Mouse (Mus musculus) MEL (cell line): ENCODE measurements around the gene Nudt16. TPM values are rescaled to one million over a fixed set of nuclear protein-coding genes. Genes with fewer than 3 reads are reported as not detected.

ENCODE experiments used
- DNase-seq: peaks from one replicate; pipeline ENCODE4 v3.0.0; 2011; ENCODE audit warnings: low read depth, low spot score
- H3K27ac ChIP-seq: 2 replicates; pipeline ENCODE4 v1.5.1; 2012; ENCODE audit warnings: low read depth, mild to moderate bottlenecking, control low read depth, low read length, moderate library complexity; ENCODE audit not compliant: control insufficient read depth
- H3K27me3 ChIP-seq, 2 experiments: fragments of 150-350 bp in 1 of 2; sonication (generic) in 1 of 2; 2 replicates each; pipeline ENCODE4 v1.6.1; 2012; ENCODE audit warnings: low read length in 2 of 2, mild to moderate bottlenecking in 2 of 2, improper control_type of control experiment in 1 of 2, moderate library complexity in 1 of 2; ENCODE audit not compliant: insufficient read depth in 2 of 2, control insufficient read depth in 1 of 2
- H3K36me3 ChIP-seq, 2 experiments: 2 replicates each; pipeline ENCODE4 v1.6.1; 2012 to 2014; ENCODE audit warnings: low read length in 2 of 2, improper control_type of control experiment in 1 of 2, inconsistent platforms in 1 of 2, mild to moderate bottlenecking in 1 of 2; ENCODE audit not compliant: insufficient read depth in 2 of 2, control insufficient read depth in 1 of 2
- H3K4me1 ChIP-seq, 2 experiments: fragments of 150-350 bp in 1 of 2; sonication (generic) in 1 of 2; 2 replicates each; pipeline ENCODE4 v1.6.1; 2012; ENCODE audit warnings: low read length in 2 of 2, improper control_type of control experiment in 1 of 2, mild to moderate bottlenecking in 1 of 2; ENCODE audit not compliant: insufficient read depth in 2 of 2, control insufficient read depth in 1 of 2
- H3K4me3 ChIP-seq, 2 experiments: fragments of 150-350 bp in 1 of 2; sonication (generic) in 1 of 2; 2 replicates each; pipeline ENCODE4 v1.5.1; 2012; ENCODE audit warnings: low read depth in 2 of 2, low read length in 2 of 2, mild to moderate bottlenecking in 2 of 2, moderate library complexity in 2 of 2, control low read depth in 1 of 2, improper control_type of control experiment in 1 of 2; ENCODE audit not compliant: control insufficient read depth in 1 of 2, insufficient read depth in 1 of 2
- H3K79me2 ChIP-seq: 2 replicates; pipeline ENCODE4 v1.6.1; 2012; ENCODE audit warnings: mild to moderate bottlenecking, low read length, moderate library complexity; ENCODE audit not compliant: control insufficient read depth, poor library complexity, insufficient read depth
- H3K9ac ChIP-seq: 2 replicates; pipeline ENCODE4 v1.6.1; 2012; ENCODE audit warnings: low read depth, mild to moderate bottlenecking, control low read depth, low read length, moderate library complexity; ENCODE audit not compliant: control insufficient read depth, poor library complexity, severe bottlenecking
- H3K9me3 ChIP-seq: fragments of 150-350 bp; sonication (generic); replicated peaks from 2 replicates; pipeline ENCODE4 v1.6.1; 2012; ENCODE audit warnings: mild to moderate bottlenecking, low read length, improper control_type of control experiment, moderate library complexity; ENCODE audit not compliant: insufficient read depth
- CHD1 ChIP-seq: IDR thresholded peaks from 2 replicates; pipeline ENCODE4 v1.6.1; 2012; ENCODE audit warnings: low read depth, mild to moderate bottlenecking, inconsistent platforms, low read length, improper control_type of control experiment
- CHD2 ChIP-seq: IDR thresholded peaks from 2 replicates; pipeline ENCODE4 v1.6.1; 2011; ENCODE audit warnings: low read length, improper control_type of control experiment
- CTCF ChIP-seq, 3 experiments: IDR thresholded peaks in 2 of 3; conservative IDR thresholded peaks in 1 of 3; 2 replicates each; pipeline ENCODE4 v1.5.1; 2011 to 2012; ENCODE audit warnings: low read length in 3 of 3, low read depth in 2 of 3, mild to moderate bottlenecking in 2 of 3, improper control_type of control experiment in 1 of 3, inconsistent platforms in 1 of 3, mixed read lengths in 1 of 3, moderate library complexity in 1 of 3; ENCODE audit not compliant: control insufficient read depth in 1 of 3, insufficient read depth in 1 of 3, poor library complexity in 1 of 3, severe bottlenecking in 1 of 3
- E2F4 ChIP-seq: IDR thresholded peaks from 2 replicates; pipeline ENCODE4 v1.6.1; 2011; ENCODE audit warnings: low read depth, low read length, improper control_type of control experiment, borderline replicate concordance
- EP300 ChIP-seq, 2 experiments: IDR thresholded peaks; 2 replicates each; pipeline ENCODE4 v1.6.1; 2011; ENCODE audit warnings: improper control_type of control experiment in 2 of 2, low read length in 2 of 2, low read depth in 1 of 2, mild to moderate bottlenecking in 1 of 2
- HCFC1 ChIP-seq: IDR thresholded peaks from 2 replicates; pipeline ENCODE4 v1.6.1; 2012; ENCODE audit warnings: low read depth, mild to moderate bottlenecking, inconsistent platforms, low read length, improper control_type of control experiment, moderate library complexity
- JUND ChIP-seq: IDR thresholded peaks from 2 replicates; pipeline ENCODE4 v1.6.1; 2011; ENCODE audit warnings: low read depth, mild to moderate bottlenecking, improper control_type of control experiment, low read length
- KAT2A ChIP-seq: conservative IDR thresholded peaks from 2 replicates; pipeline ENCODE4 v1.6.1; 2012; ENCODE audit warnings: low read depth, low read length, improper control_type of control experiment, inconsistent platforms
- MEF2A ChIP-seq: IDR thresholded peaks from 2 replicates; pipeline ENCODE4 v1.6.1; 2014; ENCODE audit warnings: low read depth, mild to moderate bottlenecking, inconsistent platforms, low read length, improper control_type of control experiment; ENCODE audit not compliant: poor library complexity, insufficient replicate concordance, severe bottlenecking; ENCODE audit errors: extremely low read depth
- MXI1 ChIP-seq: IDR thresholded peaks from 2 replicates; pipeline ENCODE4 v1.6.1; 2011; ENCODE audit warnings: mild to moderate bottlenecking, low read depth, low read length, improper control_type of control experiment
- MYB ChIP-seq: IDR thresholded peaks from 2 replicates; pipeline ENCODE4 v1.6.1; 2011; ENCODE audit warnings: mild to moderate bottlenecking, low read depth, low read length, improper control_type of control experiment
- NELFE ChIP-seq: IDR thresholded peaks from 2 replicates; pipeline ENCODE4 v1.6.1; 2011; ENCODE audit warnings: low read depth, low read length, improper control_type of control experiment
- POLR2AphosphoS2 ChIP-seq: IDR thresholded peaks from 2 replicates; pipeline ENCODE4 v1.6.1; 2011; ENCODE audit warnings: low read length, improper control_type of control experiment
- RAD21 ChIP-seq: IDR thresholded peaks from 2 replicates; pipeline ENCODE4 v1.6.1; 2011; ENCODE audit warnings: mild to moderate bottlenecking, low read depth, low read length, improper control_type of control experiment
- SMC3 ChIP-seq: IDR thresholded peaks from 2 replicates; pipeline ENCODE4 v1.6.1; 2011; ENCODE audit warnings: low read depth, low read length, improper control_type of control experiment
- TBP ChIP-seq: IDR thresholded peaks from 2 replicates; pipeline ENCODE4 v1.8.0; 2011; ENCODE audit warnings: low read depth, low read length, improper control_type of control experiment
- TCF12 ChIP-seq: IDR thresholded peaks from 2 replicates; pipeline ENCODE4 v1.6.1; 2014; ENCODE audit warnings: low read depth, mild to moderate bottlenecking, inconsistent platforms, low read length, improper control_type of control experiment, moderate library complexity
- UBTF ChIP-seq: IDR thresholded peaks from 2 replicates; pipeline ENCODE4 v1.6.1; 2012; ENCODE audit warnings: low read depth, mild to moderate bottlenecking, inconsistent platforms, low read length, improper control_type of control experiment, moderate library complexity, borderline replicate concordance; ENCODE audit not compliant: insufficient read depth
- USF1 ChIP-seq: IDR thresholded peaks from 2 replicates; pipeline ENCODE4 v1.6.1; 2014; ENCODE audit warnings: low read depth, mild to moderate bottlenecking, inconsistent platforms, low read length, improper control_type of control experiment, moderate library complexity
- polyA plus RNA-seq, 2 experiments: library from polyadenylated mRNA; stranded (reverse) in 1 of 2; unstranded in 1 of 2; fragments of >175 nt in 1 of 2; fragments of >200 nt in 1 of 2; gene quantifications; 2 replicates each; pipeline versions ENCODE4 v1.2.1 to v1.2.4; 2012; ENCODE audit warnings: low replicate concordance in 2 of 2, low read depth in 1 of 2; ENCODE audit not compliant: insufficient read length in 2 of 2, insufficient read depth in 1 of 2, missing spikeins in 1 of 2
- total RNA-seq: library from RNA; depleted of rRNA; stranded (reverse); fragments of 300-350 nt; gene quantifications from 2 replicates; pipeline ENCODE4 v1.2.3, GENCODE M21; 2012

Gene Nudt16
- total and polyA plus RNA-seq, 3 experiments = 3.4 to 8.2 TPM; not detected in 1

- Histone ChIP-seq H3K9ac (no peak overlapping the region), H3K36me3 (no peaks in the 10 kb centered on the region), H3K27ac (no peak overlapping the region), H3K79me2 (peaks cover 2% of the 10 kb centered on the region; the same call in 1 of the 2 replicates), H3K4me1 (peaks cover 0 to 11% of the 10 kb centered on the region in 2 experiments; a peak in 3 of 4 replicates), H3K4me3 (no peak overlapping the region)
- TF ChIP-seq E2F4 (no peak), CHD2 (no peak), HCFC1 (no peak), TBP (no peak), KAT2A (no peak), CTCF (IDR thresholded peaks at IDR 0.05 in 2 of 3, conservative IDR thresholded peaks at IDR 0.05 in 1 of 3; ENCODE audit: control insufficient read depth in 1 of 3, insufficient read depth in 1 of 3, low read depth in 2 of 3, low read length in 3 of 3, poor library complexity in 1 of 3, severe bottlenecking in 1 of 3) (no peak), MXI1 (no peak), RAD21 (no peak), CHD1 (no peak), MEF2A (no peak), MYB (no peak), JUND (no peak), EP300 (IDR thresholded peaks at IDR 0.05; ENCODE audit: low read depth in 1 of 2, low read length in 2 of 2) (no peak), UBTF (no peak), NELFE (no peak), TCF12 (no peak), USF1 (no peak)
- TF ChIP-seq, all 39 proteins: peak for 0
- H3K9me3 ChIP-seq = no peaks in the 10 kb centered on the region
- no peak for DNase-seq
- no peaks in the 10 kb centered on the region for H3K27me3 ChIP-seq
Measured at GRCm38 (mm10) chr9:105134536-105134935, 2.9 kb upstream of the Nudt16 start.

- Histone ChIP-seq H3K4me3 (peak overlapping the region; percentile 74 to 98), H3K4me1 (peaks cover 0 to 11% of the 10 kb centered on the region in 2 experiments; a peak in 3 of 4 replicates), H3K36me3 (no peaks in the 10 kb centered on the region)
- TF ChIP-seq UBTF (no peak), SMC3 (no peak), POLR2AphosphoS2 (no peak)
- TF ChIP-seq, all 39 proteins: peak for 0
- H3K9ac ChIP-seq = peak overlapping the region; percentile 15; the same call in 1 of the 2 replicates
- H3K27me3 ChIP-seq = no peaks in the 10 kb centered on the region
- peak overlapping the region; percentile 40; the same call in 1 of the 2 replicates for H3K27ac ChIP-seq
- peak; percentile 81 for DNase-seq
- no peaks in the 10 kb centered on the region for H3K9me3 ChIP-seq
- peaks cover 2% of the 10 kb centered on the region for H3K79me2 ChIP-seq
Measured at GRCm38 (mm10) chr9:105132002-105132367, 361 bp upstream of the Nudt16 start.
